In genomic region chr7:30956756-30957366, GRCm38 (mm10) we compare ENCODE assay signal across 8 mouse cellular contexts. TPM values are rescaled to one million over a fixed set of nuclear protein-coding genes. Genes with fewer than 3 reads are reported as not detected.
DNase-seq lines count a peak whose midpoint lies in the region; ATAC-seq lines count a peak whose summit lies in the region.

Gene Usf2, minus strand, starts transcription at chr7:30956803.

- peak; percentile 47 for ATAC-seq in intestine, embryonic 16.5 days
- no peak for ATAC-seq in limb, embryonic 12.5 days (ENCODE audit: insufficient number of reproducible peaks, insufficient read depth, low FRiP score, low TSS enrichment, low read depth)
- ATAC-seq in midbrain, embryonic 14.5 days (ENCODE audit: low FRiP score, low TSS enrichment), result peak; percentile 71

- peak within 1 kb of the TSS; percentile 99 for H3K9ac ChIP-seq in intestine, embryonic 16.5 days (ENCODE audit: low read depth, low read length)
- peak within 1 kb of the TSS; percentile 100 for H3K9ac ChIP-seq in limb, embryonic 12.5 days (replicated peaks)
- H3K9ac ChIP-seq in midbrain, embryonic 14.5 days (replicated peaks; ENCODE audit: low read length), result peak within 1 kb of the TSS; percentile 98

- no peaks in the 10 kb centered on the region for H3K9me3 ChIP-seq in intestine, embryonic 16.5 days (ENCODE audit: control insufficient read depth, low read length)
- H3K9me3 ChIP-seq in limb, embryonic 12.5 days, result no peaks in the 10 kb centered on the region
- no peaks in the 10 kb centered on the region for H3K9me3 ChIP-seq in midbrain, embryonic 14.5 days (ENCODE audit: control insufficient read depth, low read length)

- peak within 1 kb of the TSS; percentile 98 for H3K27ac ChIP-seq in intestine, embryonic 16.5 days (ENCODE audit: low read length)
- peak within 1 kb of the TSS; percentile 99 for H3K27ac ChIP-seq in limb, embryonic 12.5 days
- peak within 1 kb of the TSS; percentile 99 for H3K27ac ChIP-seq in midbrain, embryonic 14.5 days (replicated peaks; ENCODE audit: low read depth, low read length)

- under 1% methylated on average over 59 of the region's 82 CpGs for WGBS in intestine, embryonic 16.5 days
- under 1% methylated on average over 52 of the region's 82 CpGs for WGBS in limb, embryonic 12.5 days
- 1% methylated on average over 64 of the region's 82 CpGs for WGBS in midbrain, embryonic 14.5 days

- peaks cover 21% of the 10 kb centered on the region; the same call in 1 of the 2 replicates for H3K36me3 ChIP-seq in intestine, embryonic 16.5 days (ENCODE audit: control insufficient read depth, insufficient read depth, low read length)
- peaks cover 54% of the 10 kb centered on the region for H3K36me3 ChIP-seq in limb, embryonic 12.5 days
- H3K36me3 ChIP-seq in midbrain, embryonic 14.5 days (ENCODE audit: control insufficient read depth, insufficient read depth, low read length), result peaks cover 38% of the 10 kb centered on the region

- H3K27me3 ChIP-seq in intestine, embryonic 16.5 days (replicated peaks; ENCODE audit: control insufficient read depth, insufficient read depth, low read length), result no peaks in the 10 kb centered on the region
- no peaks in the 10 kb centered on the region for H3K27me3 ChIP-seq in limb, embryonic 12.5 days
- H3K27me3 ChIP-seq in midbrain, embryonic 14.5 days (ENCODE audit: control insufficient read depth, insufficient read depth, low read length), result no peaks in the 10 kb centered on the region

- H3K4me3 ChIP-seq in intestine, embryonic 16.5 days (ENCODE audit: low read length), result peak within 1 kb of the TSS; percentile 93
- peak within 1 kb of the TSS; percentile 97 for H3K4me3 ChIP-seq in limb, embryonic 12.5 days (replicated peaks)
- H3K4me3 ChIP-seq in midbrain, embryonic 14.5 days (replicated peaks; ENCODE audit: low read depth, low read length), result peak within 1 kb of the TSS; percentile 92

- peak within 1 kb of the TSS; percentile 88 for H3K4me2 ChIP-seq in intestine, embryonic 16.5 days (ENCODE audit: low read depth, low read length)
- H3K4me2 ChIP-seq in limb, embryonic 12.5 days, result peak within 1 kb of the TSS; percentile 70
- H3K4me2 ChIP-seq in midbrain, embryonic 14.5 days (ENCODE audit: low read length), result peak within 1 kb of the TSS; percentile 81

- DNase-seq in left cerebral cortex, adult 18-20 months (ENCODE audit: low spot score in 2 of 2), result peak; percentile 81 to 86
- no peak for DNase-seq in left cerebral cortex, adult 11 months (ENCODE audit: low spot score)
- peak; percentile 35 for DNase-seq in embryo, embryonic 11.5 days (ENCODE audit: low read depth, low spot score)
- DNase-seq in gastrocnemius, postnatal 4 days (ENCODE audit: low spot score in 2 of 2), result peak; percentile 69 to 84
- DNase-seq in midbrain, embryonic 14.5 days, result peak; percentile 87
- peak; percentile 73 to 84 for DNase-seq in spleen, postnatal 10 days (ENCODE audit: low spot score in 2 of 2)

- peaks cover 17% of the 10 kb centered on the region for H3K4me1 ChIP-seq in intestine, embryonic 16.5 days (ENCODE audit: control insufficient read depth, insufficient read depth, low read length)
- peaks cover 16% of the 10 kb centered on the region for H3K4me1 ChIP-seq in limb, embryonic 12.5 days (replicated peaks)
- H3K4me1 ChIP-seq in midbrain, embryonic 14.5 days (ENCODE audit: control insufficient read depth, insufficient read depth, low read length), result peaks cover 18% of the 10 kb centered on the region

RNA-seq across cellular contexts. Expression of gene Usf2, which starts in this region (rescaled TPM):
- 100 to 1,000 TPM; 123 to 124 TPM for total RNA-seq in left cerebral cortex, adult 18-20 months (2021)
- 10 to 100 TPM; 79.3 to 80.5 TPM for total RNA-seq in gastrocnemius, postnatal 4 days (2021)
- polyA plus RNA-seq in intestine, embryonic 16.5 days (2015; fragmentation: Nextera tagmentation; extraction: Ambion mirVana), result 12.9 and 13.3 TPM in 2 replicates
- polyA plus RNA-seq in limb, embryonic 12.5 days (2016; fragmentation: Nextera tagmentation; extraction: Ambion mirVana), result 31.9 and 37.6 TPM in 2 replicates
- polyA plus RNA-seq in midbrain, embryonic 14.5 days (2014; fragmentation: Nextera tagmentation; extraction: Ambion mirVana), result 26.2 and 30.4 TPM in 2 replicates
